Mouse (Mus musculus): ENCODE data around the gene Dock8. TPM values are rescaled to one million over a fixed set of nuclear protein-coding genes. Genes with fewer than 3 reads are reported as not detected.

Dock8 gene
- total and polyA plus RNA-seq, 3 experiments, result 16.1 to 30.1 TPM; not detected in 1

DNA sequence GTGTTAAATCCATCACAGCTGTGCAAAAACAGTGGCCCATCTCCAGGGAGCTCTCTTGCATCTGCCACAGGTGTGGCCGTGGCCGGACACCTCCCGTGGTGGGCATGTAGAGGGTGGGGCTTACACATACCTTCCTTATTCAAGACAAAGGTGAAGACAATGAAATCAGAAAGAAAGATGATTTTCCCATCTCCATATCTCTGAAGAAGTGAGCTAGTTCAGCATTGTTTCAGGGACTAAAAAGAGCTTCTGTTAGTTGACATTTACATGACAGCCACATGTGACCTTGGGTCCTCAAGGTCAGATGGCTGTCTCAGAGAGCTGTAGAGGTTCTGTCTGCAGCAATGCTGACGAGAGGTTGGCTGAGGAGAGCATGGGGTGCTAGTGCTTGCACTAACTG is 99.6 kb downstream of the Dock8 start:
- H3K79me2 ChIP-seq (ENCODE audit: control insufficient read depth, insufficient read depth, low read length, poor library complexity), result no peaks in the 10 kb centered on the region
- H3K4me3 ChIP-seq (ENCODE audit: control insufficient read depth in 1 of 2, insufficient read depth in 1 of 2, low read depth in 2 of 2, low read length in 2 of 2), result no peak overlapping the region
- peaks cover 3 to 6% of the 10 kb centered on the region in 2 experiments for H3K4me1 ChIP-seq (ENCODE audit: control insufficient read depth in 1 of 2, insufficient read depth in 2 of 2, low read length in 2 of 2)
- H3K9ac ChIP-seq (ENCODE audit: control insufficient read depth, low read depth, low read length, poor library complexity, severe bottlenecking), result no peak overlapping the region
- no peaks in the 10 kb centered on the region for H3K27me3 ChIP-seq (ENCODE audit: control insufficient read depth in 1 of 2, insufficient read depth in 2 of 2, low read length in 2 of 2)
- H3K36me3 ChIP-seq (ENCODE audit: control insufficient read depth in 1 of 2, insufficient read depth in 2 of 2, low read length in 2 of 2), result peaks cover 14 to 50% of the 10 kb centered on the region in 2 experiments
- no peak for TF ChIP-seq CTCF (IDR thresholded peaks at IDR 0.05 in 2 of 3, conservative IDR thresholded peaks at IDR 0.05 in 1 of 3; ENCODE audit: control insufficient read depth in 1 of 3, insufficient read depth in 1 of 3, low read depth in 2 of 3, low read length in 3 of 3, poor library complexity in 1 of 3, severe bottlenecking in 1 of 3)
- no peak for TF ChIP-seq POLR2AphosphoS2 (IDR thresholded peaks at IDR 0.05; ENCODE audit: low read length)
- TF ChIP-seq HCFC1 (IDR thresholded peaks at IDR 0.05; ENCODE audit: low read depth, low read length), result no peak
- no peak for DNase-seq (ENCODE audit: low read depth, low spot score)
- no peaks in the 10 kb centered on the region for H3K9me3 ChIP-seq (replicated peaks; ENCODE audit: insufficient read depth, low read length)
- no peak overlapping the region for H3K27ac ChIP-seq (ENCODE audit: control insufficient read depth, low read depth, low read length)

- no peak overlapping the region for H3K4me3 ChIP-seq (ENCODE audit: control insufficient read depth in 1 of 2, insufficient read depth in 1 of 2, low read depth in 2 of 2, low read length in 2 of 2)
- no peaks in the 10 kb centered on the region for H3K9me3 ChIP-seq (replicated peaks; ENCODE audit: insufficient read depth, low read length)
- H3K9ac ChIP-seq (ENCODE audit: control insufficient read depth, low read depth, low read length, poor library complexity, severe bottlenecking), result no peak overlapping the region
- H3K4me1 ChIP-seq (ENCODE audit: control insufficient read depth in 1 of 2, insufficient read depth in 2 of 2, low read length in 2 of 2), result no peaks in the 10 kb centered on the region
- no peaks in the 10 kb centered on the region for H3K27me3 ChIP-seq (ENCODE audit: control insufficient read depth in 1 of 2, insufficient read depth in 2 of 2, low read length in 2 of 2)
- peaks cover 0 to 33% of the 10 kb centered on the region in 2 experiments; a peak in 2 of 4 replicates for H3K36me3 ChIP-seq (ENCODE audit: control insufficient read depth in 1 of 2, insufficient read depth in 2 of 2, low read length in 2 of 2)
- H3K79me2 ChIP-seq (ENCODE audit: control insufficient read depth, insufficient read depth, low read length, poor library complexity), result no peaks in the 10 kb centered on the region
- no peak overlapping the region for H3K27ac ChIP-seq (ENCODE audit: control insufficient read depth, low read depth, low read length)
- no peak for DNase-seq (ENCODE audit: low read depth, low spot score)
- no peak for TF ChIP-seq RCOR1 (IDR thresholded peaks at IDR 0.05; ENCODE audit: low read depth, low read length)
- TF ChIP-seq BHLHE40 (IDR thresholded peaks at IDR 0.05; ENCODE audit: borderline replicate concordance, low read depth, low read length), result no peak
- no peak for TF ChIP-seq RAD21 (IDR thresholded peaks at IDR 0.05; ENCODE audit: low read depth, low read length)
- TF ChIP-seq NRF1 (IDR thresholded peaks at IDR 0.05; ENCODE audit: insufficient read depth, low read depth, low read length, poor library complexity, severe bottlenecking), result no peak
- no peak for TF ChIP-seq ZC3H11A (IDR thresholded peaks at IDR 0.05; ENCODE audit: low read depth, low read length)
- no peak for TF ChIP-seq E2F4 (IDR thresholded peaks at IDR 0.05; ENCODE audit: borderline replicate concordance, low read depth, low read length)
- no peak for TF ChIP-seq POLR2AphosphoS2 (IDR thresholded peaks at IDR 0.05; ENCODE audit: low read length)
- no peak for TF ChIP-seq MYC (IDR thresholded peaks at IDR 0.05; ENCODE audit: low read depth, low read length)
- TF ChIP-seq USF2 (IDR thresholded peaks at IDR 0.05; ENCODE audit: borderline replicate concordance in 1 of 2, insufficient read depth in 1 of 2, low read depth in 1 of 2, low read length in 2 of 2), result no peak
- no peak for TF ChIP-seq CHD2 (IDR thresholded peaks at IDR 0.05; ENCODE audit: low read length)
- no peak for TF ChIP-seq ELF1 (IDR thresholded peaks at IDR 0.05; ENCODE audit: low read depth, low read length)
- TF ChIP-seq POLR2AphosphoS5 (IDR thresholded peaks at IDR 0.05; ENCODE audit: borderline replicate concordance, low read depth, low read length), result no peak
- TF ChIP-seq GABPA (IDR thresholded peaks at IDR 0.05; ENCODE audit: low read depth, low read length), result no peak
- no peak for TF ChIP-seq TCF12 (IDR thresholded peaks at IDR 0.05; ENCODE audit: low read depth, low read length)
- no peak for TF ChIP-seq HCFC1 (IDR thresholded peaks at IDR 0.05; ENCODE audit: low read depth, low read length)
- TF ChIP-seq POLR2A (IDR thresholded peaks at IDR 0.05; ENCODE audit: control insufficient read depth in 1 of 2, insufficient read depth in 1 of 2, low read depth in 1 of 2, low read length in 2 of 2, poor library complexity in 1 of 2), result no peak
Measured at GRCm38 (mm10) chr19:25105682-25106081, 106.3 kb downstream of the Dock8 start.

Data from MEL (cell line).